Mouse (Mus musculus) small intestine, adult 2 months (tissue): ENCODE data around the gene Smc1b.

Experiments used
- CTCF ChIP-seq: fragments of 200-500 bp; IDR thresholded peaks from 2 replicates; pipeline ENCODE4 v1.5.1; 2012; ENCODE audit warnings: low read depth, mild to moderate bottlenecking, control low read depth, inconsistent platforms, low read length, moderate library complexity, mixed read lengths; ENCODE audit not compliant: insufficient replicate concordance, insufficient read length; ENCODE audit errors: extremely low read depth
- POLR2A ChIP-seq: fragments of 200-500 bp; IDR thresholded peaks from 2 replicates; pipeline ENCODE4 v1.6.1; 2012; ENCODE audit warnings: low read depth, mild to moderate bottlenecking, control low read depth, inconsistent platforms, low read length, moderate library complexity

- TF ChIP-seq CTCF (no peak), POLR2A (no peak)
Observed at GRCm38 (mm10) chr15:85046230-85046950, 85.4 kb downstream of the Smc1b start.
